Mouse (Mus musculus) macrophage (primary cell): ENCODE data around the gene Tprg. TPM values are rescaled to one million over a fixed set of nuclear protein-coding genes. Genes with fewer than 3 reads are reported as not detected.

ENCODE experiments used
- H3K27ac ChIP-seq: fragments of 350-480 bp; formaldehyde crosslinking; 2 replicates; pipeline ENCODE4 v1.9.0; 2021
- H3K36me3 ChIP-seq: fragments of 350-480 bp; formaldehyde crosslinking; 2 replicates; pipeline ENCODE4 v1.9.0; 2021; ENCODE audit errors: inconsistent target
- H3K4me3 ChIP-seq: fragments of 350-480 bp; formaldehyde crosslinking; 2 replicates; pipeline ENCODE4 v1.9.0; 2021; ENCODE audit errors: inconsistent target
- H3K79me2 ChIP-seq: fragments of 350-480 bp; formaldehyde crosslinking; 2 replicates; pipeline ENCODE4 v1.9.0; 2021; ENCODE audit errors: inconsistent target
- WGBS: methylation state at CpG from one replicate; pipeline ENCODE4 v1.1.7; 2026; ENCODE audit warnings: inconsistent platforms; ENCODE audit not compliant: missing documents; 5-methylcytosine and 5-hydroxymethylcytosine counted together
- polyA plus RNA-seq: library from polyadenylated mRNA; stranded (reverse); fragments of 250-400 nt; gene quantifications from 3 replicates; pipeline ENCODE4 v1.2.4, GENCODE M21; 2018; ENCODE audit warnings: inconsistent platforms

The Tprg gene
- polyA plus RNA-seq, 1 experiment from 2014 or later = not detected

- no peak overlapping the region for H3K27ac ChIP-seq
- WGBS = 93% methylated on average over 2 of the region's 2 CpGs
- H3K79me2 ChIP-seq = no peaks in the 10 kb centered on the region
- H3K36me3 ChIP-seq = no peaks in the 10 kb centered on the region
- no peak overlapping the region for H3K4me3 ChIP-seq
These were observed 7.1 kb downstream of the Tprg start for GRCm38 (mm10) chr16:25293753-25294152.

DNA sequence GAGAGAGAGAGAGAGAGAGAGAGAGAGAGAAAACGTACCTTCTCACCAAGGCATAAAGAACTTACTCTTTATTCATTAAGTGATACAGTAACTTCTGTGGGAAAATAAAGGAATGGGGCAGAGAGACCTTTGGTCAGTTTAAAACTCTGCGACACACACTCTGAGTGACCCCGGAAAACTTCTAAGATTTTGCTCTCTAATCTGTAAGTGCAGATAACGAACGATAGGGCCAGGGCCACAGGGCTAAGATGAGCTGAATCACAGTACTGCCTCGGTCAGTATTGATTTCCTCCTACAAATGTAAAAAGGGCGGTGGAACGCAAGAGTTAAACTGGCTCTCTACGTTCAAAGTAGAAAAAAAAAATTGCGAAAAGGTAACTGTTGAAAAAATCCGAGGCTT lies 8.9 kb downstream of the Tprg start:
- WGBS = 94% methylated on average over 10 of the region's 11 CpGs
- Histone ChIP-seq H3K36me3 (no peaks in the 10 kb centered on the region), H3K27ac (no peak overlapping the region), H3K79me2 (no peaks in the 10 kb centered on the region), H3K4me3 (no peak overlapping the region)

DNA sequence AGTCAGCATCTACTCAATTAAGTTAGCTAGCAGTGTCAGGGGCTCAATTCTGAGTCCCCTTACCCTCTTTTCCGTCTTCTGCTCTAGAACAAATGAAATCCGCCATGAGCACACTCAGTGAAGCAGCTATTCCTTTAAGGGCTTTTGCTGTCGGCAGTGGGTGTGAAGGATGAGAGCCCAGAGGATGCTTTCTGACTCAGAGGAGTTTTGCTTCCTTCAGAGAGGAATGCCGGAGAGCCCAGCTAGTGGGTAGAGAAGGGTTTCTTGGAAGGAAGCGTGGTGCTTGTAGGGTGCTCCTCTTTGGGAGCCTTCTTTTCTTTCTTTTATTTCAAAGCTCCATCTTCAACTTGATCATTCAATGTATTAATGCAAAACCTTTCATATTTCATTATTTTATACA lies 10.1 kb downstream of the Tprg start:
- Histone ChIP-seq H3K27ac (no peak overlapping the region), H3K36me3 (no peaks in the 10 kb centered on the region), H3K4me3 (no peak overlapping the region), H3K79me2 (no peaks in the 10 kb centered on the region)
- WGBS = 93% methylated on average over 5 of the region's 5 CpGs

DNA sequence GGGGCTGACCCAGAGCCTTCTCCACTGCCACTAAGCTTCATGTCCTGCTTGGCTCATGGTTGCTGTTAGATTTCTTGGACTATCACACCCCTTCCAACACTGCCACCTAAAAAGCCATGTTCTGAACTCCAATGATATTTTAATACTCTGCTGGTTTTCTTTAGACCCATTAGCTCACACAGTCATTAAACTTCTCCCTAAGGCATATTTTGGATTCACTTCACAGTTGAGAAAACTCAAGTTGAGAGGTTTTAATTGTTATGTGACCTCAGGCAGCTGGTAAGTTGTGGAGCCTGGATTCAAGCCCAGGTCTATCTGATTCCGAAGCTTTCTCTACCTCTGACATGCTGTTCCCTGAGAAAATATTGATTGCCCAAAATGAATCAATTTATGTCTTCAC lies 11.6 kb downstream of the Tprg start:
- WGBS = 92% methylated on average over 1 of the region's 1 CpGs
- no peak overlapping the region for H3K4me3 ChIP-seq
- H3K27ac ChIP-seq = no peak overlapping the region
- no peaks in the 10 kb centered on the region for H3K36me3 ChIP-seq
- H3K79me2 ChIP-seq = no peaks in the 10 kb centered on the region

GRCm38 (mm10) chr16:25302616-25303015 lies 16.0 kb downstream of the Tprg start:
- WGBS = 100% methylated on average over 4 of the region's 4 CpGs
- Histone ChIP-seq H3K4me3 (no peak overlapping the region), H3K36me3 (no peaks in the 10 kb centered on the region), H3K79me2 (no peaks in the 10 kb centered on the region), H3K27ac (no peak overlapping the region)

DNA sequence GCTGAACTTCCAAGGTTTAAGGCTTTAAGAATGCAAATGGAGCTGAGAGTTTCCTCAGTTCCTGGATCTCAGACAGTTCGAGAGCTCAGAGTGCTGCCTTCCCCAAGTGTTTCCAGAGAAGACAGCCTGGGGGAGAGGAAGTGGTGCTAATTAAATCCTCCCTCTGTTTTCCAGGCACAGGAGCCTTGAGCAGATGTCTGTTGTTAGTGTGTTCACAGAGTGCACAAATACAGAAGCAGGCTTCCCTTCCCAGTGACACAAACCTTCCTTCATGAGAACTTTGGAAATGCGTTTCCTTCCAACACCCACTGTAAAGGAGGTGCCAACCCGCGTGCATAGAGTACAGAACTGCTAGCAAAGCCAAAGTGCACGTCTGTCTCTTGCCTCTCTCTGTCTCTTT lies 27.4 kb downstream of the Tprg start:
- WGBS = 86% methylated on average over 5 of the region's 5 CpGs
- H3K4me3 ChIP-seq = no peak overlapping the region
- H3K36me3 ChIP-seq = no peaks in the 10 kb centered on the region
- H3K79me2 ChIP-seq = no peaks in the 10 kb centered on the region
- no peak overlapping the region for H3K27ac ChIP-seq

DNA sequence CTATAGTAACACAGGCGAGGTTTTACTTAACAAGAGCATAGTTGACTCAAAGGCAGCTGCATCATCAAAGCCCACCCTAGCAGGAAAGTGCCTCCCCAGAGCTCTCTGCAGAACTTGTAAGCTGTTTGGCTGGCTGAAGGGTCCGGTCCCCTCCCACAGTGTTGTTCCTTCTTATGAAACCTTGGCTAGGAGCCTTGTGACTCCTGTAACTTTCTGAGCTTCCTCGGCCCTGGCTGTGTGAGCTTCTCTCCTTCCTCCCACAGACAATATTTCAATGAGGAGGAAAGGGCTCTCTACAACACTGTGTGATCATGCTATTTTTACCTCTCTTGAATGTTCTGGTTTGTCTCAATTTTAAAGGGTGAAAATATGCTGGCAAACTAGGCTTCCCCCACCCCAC lies 28.5 kb downstream of the Tprg start:
- Histone ChIP-seq H3K79me2 (no peaks in the 10 kb centered on the region), H3K4me3 (no peak overlapping the region), H3K27ac (no peak overlapping the region), H3K36me3 (no peaks in the 10 kb centered on the region)
- WGBS = 74% methylated on average over 3 of the region's 3 CpGs

- 70% methylated on average over 2 of the region's 2 CpGs for WGBS
- Histone ChIP-seq H3K36me3 (no peaks in the 10 kb centered on the region), H3K4me3 (no peak overlapping the region), H3K79me2 (no peaks in the 10 kb centered on the region), H3K27ac (no peak overlapping the region)
These were observed 39.1 kb downstream of the Tprg start for GRCm38 (mm10) chr16:25325631-25326238.

DNA sequence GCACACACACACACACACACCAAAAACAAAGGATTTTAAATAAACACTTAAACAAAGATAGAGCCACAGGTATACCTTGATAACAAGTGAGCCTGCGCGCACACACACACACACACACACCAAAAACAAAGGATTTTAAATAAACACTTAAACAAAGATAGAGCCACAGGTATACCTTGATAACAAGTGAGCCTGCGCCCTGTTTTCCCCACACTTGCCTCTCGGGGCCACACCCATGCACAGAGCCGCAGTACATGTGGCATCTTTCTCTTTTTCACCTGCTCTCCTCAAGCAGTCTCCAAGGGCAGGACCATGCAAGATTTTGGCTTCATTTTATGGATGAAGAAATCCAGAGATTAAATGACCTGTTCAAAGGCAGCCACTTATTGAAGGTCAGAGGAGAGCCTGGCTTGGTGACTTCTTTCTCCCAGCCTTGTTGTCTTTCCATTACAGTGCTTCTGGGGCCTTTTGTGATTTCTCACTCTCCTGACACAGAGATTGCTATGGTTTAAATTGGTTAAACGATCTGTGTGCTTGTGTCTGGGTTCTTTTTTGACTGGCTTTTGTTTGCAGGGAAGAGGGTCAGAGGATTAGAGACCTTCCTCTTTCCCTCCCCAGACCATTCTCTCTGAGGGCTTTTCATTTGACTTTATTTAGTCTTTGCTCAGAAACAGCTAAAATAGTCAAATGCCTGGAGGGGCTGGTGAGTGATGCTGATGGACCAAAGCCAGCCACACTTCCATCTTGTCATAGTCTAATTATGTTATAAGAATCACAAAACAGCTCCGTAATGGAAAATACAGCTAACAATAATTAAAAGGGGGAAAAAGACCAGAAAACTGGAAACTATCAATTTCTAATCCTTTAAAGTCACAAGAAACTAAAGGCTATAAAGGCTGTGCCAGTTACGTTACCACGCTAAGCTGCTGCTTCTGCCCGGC lies 46.9 kb downstream of the Tprg start:
- H3K79me2 ChIP-seq = no peaks in the 10 kb centered on the region
- 93% methylated on average over 10 of the region's 10 CpGs for WGBS
- H3K36me3 ChIP-seq = no peaks in the 10 kb centered on the region

DNA sequence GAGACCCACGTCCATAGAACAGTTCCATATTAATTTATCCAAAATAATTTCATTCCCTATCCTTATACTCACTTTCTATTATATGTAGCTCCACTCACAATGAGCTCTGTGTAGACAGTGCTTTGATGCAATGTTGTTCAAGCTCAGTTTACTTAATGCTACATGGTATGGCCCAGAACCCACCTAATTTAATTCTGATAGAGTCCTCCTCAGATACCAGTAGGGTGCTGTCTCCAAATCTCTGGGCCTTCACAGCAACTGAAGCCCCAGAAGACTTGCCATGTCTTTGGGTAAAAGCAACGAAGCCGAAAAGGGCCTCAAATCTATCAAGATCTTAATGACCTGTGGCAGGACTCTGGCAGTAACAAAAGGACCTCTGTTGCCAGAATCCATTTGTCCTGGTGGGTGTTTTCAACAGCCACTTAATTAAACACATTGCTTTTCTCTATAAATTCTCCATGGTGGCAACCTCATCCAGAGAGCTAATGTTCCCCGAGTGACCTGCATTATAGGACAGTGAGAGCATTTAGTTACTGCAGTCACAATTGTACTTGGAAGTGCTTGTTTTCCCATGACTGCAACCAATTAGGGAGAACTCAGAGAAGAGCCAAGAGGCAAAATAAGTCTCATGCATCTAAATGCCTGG lies 48.6 kb downstream of the Tprg start:
- 88% methylated on average over 4 of the region's 4 CpGs for WGBS

More for the DNA sequence above, 46.9 kb downstream of the Tprg start:
- H3K4me3 ChIP-seq = no peak overlapping the region
- no peak overlapping the region for H3K27ac ChIP-seq

DNA sequence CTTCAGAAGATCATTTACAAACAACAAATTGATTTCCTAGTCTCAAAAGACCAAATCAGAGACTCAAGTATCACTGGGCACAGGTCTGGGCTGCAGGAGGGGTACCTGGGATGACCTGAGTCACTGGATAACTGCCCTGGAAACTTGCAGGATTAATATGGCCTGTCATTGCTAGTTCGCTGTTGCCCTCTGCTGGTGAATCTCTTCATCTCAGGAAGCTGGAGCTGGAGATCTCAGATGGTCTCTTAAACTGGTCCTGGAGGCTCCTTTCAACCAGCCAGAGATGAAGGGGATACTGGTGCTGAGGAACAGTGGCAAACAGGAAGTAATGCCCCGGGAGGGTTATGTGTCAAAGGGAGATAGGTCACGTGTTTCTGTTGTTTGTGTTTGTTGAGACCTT lies 63.0 kb downstream of the Tprg start:
- no peaks in the 10 kb centered on the region for H3K36me3 ChIP-seq
- WGBS = 7% methylated on average over 3 of the region's 3 CpGs
- no peak overlapping the region for H3K4me3 ChIP-seq
- H3K27ac ChIP-seq = no peak overlapping the region
- no peaks in the 10 kb centered on the region for H3K79me2 ChIP-seq

More for the DNA sequence above, 48.6 kb downstream of the Tprg start:
- Histone ChIP-seq H3K79me2 (no peaks in the 10 kb centered on the region), H3K4me3 (no peak overlapping the region), H3K36me3 (no peaks in the 10 kb centered on the region), H3K27ac (no peak overlapping the region)

- Histone ChIP-seq H3K36me3 (no peaks in the 10 kb centered on the region), H3K4me3 (no peak overlapping the region), H3K27ac (no peak overlapping the region), H3K79me2 (no peaks in the 10 kb centered on the region)
- WGBS = 91% methylated on average over 7 of the region's 7 CpGs
These were observed 81.2 kb downstream of the Tprg start for GRCm38 (mm10) chr16:25367834-25368233.

DNA sequence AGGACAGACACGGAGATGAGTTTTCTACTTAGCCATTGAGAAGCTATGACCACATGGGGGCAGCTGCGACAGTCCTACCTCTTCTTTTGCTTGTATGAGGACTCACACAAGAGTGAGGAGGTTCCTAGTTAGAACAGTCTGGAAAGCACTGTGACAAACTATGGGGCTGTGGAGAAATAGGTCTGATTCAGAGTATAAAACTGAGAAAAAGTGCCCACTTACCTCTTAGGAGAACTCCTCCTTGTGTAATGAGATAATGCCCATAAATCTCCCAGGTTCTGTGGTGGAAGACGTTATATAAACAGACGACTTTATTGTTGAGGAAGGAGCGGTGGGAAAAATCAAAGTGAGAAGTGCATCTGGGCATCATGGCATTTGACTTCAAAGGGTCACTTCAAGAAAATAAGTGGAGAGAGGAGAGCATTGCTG lies 83.4 kb downstream of the Tprg start:
- no peaks in the 10 kb centered on the region for H3K36me3 ChIP-seq
- 38% methylated on average over 5 of the region's 5 CpGs for WGBS
- H3K27ac ChIP-seq = no peak overlapping the region
- H3K79me2 ChIP-seq = no peaks in the 10 kb centered on the region
- no peak overlapping the region for H3K4me3 ChIP-seq

DNA sequence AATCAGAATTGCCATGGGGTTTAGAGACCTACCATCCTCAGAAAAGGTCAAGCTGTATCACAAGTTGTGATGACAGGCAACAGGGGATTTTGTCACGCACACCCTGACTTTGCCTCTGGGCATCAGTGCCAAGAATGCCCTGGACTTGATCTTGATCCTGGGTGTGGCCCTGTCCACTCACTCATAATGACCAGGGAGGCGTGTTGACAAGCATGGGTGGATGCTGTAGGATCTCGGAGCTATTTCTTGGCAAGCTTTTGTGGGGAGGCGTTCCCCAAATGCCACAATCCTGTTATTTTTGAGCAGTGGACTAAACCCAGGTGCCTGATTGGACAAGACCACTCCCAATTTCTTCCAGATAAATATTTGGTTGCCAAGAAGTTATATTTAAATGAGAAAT lies 87.5 kb downstream of the Tprg start:
- Histone ChIP-seq H3K27ac (no peak overlapping the region), H3K79me2 (no peaks in the 10 kb centered on the region)

DNA sequence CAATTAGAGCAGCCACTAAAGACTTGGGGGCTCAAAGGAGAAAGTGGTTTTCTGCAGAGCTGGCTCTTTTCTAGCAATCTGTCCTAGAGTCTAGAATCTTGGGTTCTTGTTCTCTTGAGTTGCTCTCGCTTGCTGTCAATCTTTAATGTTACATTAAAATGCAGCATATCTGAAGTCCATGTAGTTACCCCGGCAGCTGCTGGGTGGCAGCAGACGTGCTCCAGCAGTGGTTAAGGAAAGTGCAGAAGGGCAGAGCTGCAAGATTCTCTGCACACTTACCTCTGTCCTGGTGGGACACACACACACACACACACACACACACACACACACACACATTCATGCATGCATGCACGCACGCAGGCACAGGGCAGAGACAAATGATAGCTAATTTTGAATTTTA lies 88.2 kb downstream of the Tprg start:
- H3K79me2 ChIP-seq = no peaks in the 10 kb centered on the region
- H3K27ac ChIP-seq = no peak overlapping the region
- H3K36me3 ChIP-seq = no peaks in the 10 kb centered on the region
- no peak overlapping the region for H3K4me3 ChIP-seq
- WGBS = 51% methylated on average over 5 of the region's 5 CpGs

More for the DNA sequence above, 87.5 kb downstream of the Tprg start:
- Histone ChIP-seq H3K4me3 (no peak overlapping the region), H3K36me3 (no peaks in the 10 kb centered on the region)
- 82% methylated on average over 4 of the region's 4 CpGs for WGBS
